Comparison of ENCODE assay signal across 19 mouse cellular contexts in genomic region chr11:54263405-54264031, GRCm38 (mm10). TPM values are rescaled to one million over a fixed set of nuclear protein-coding genes. Genes with fewer than 3 reads are reported as not detected.
DNase-seq lines count a peak whose midpoint lies in the region; ATAC-seq and TF ChIP-seq lines count a peak whose summit lies in the region.
"Had no signal": no experiment of that assay in that cellular context is flagged by ENCODE, and none has a peak within 500 bp of the region (broad histone marks: within the 10 kb centered on the region; RNA-seq: fewer than 3 reads in every experiment).

No protein-coding gene starts in this region.

- H3K4me1 ChIP-seq in heart, postnatal 0 days (ENCODE audit: control insufficient read depth, insufficient read depth), result no peaks in the 10 kb centered on the region
- H3K4me1 ChIP-seq in MEL (ENCODE audit: control insufficient read depth in 1 of 2, insufficient read depth in 2 of 2, low read length in 2 of 2), result peaks cover 14 to 32% of the 10 kb centered on the region in 2 experiments
- H3K4me1 ChIP-seq: limb, embryonic 12.5 days; neural tube, embryonic 15.5 days; stomach, embryonic 15.5 days had no signal

- H3K4me3 ChIP-seq in heart, postnatal 0 days (ENCODE audit: low read depth, low read length), result no peak overlapping the region
- H3K4me3 ChIP-seq in MEL (ENCODE audit: control insufficient read depth in 1 of 2, insufficient read depth in 1 of 2, low read depth in 2 of 2, low read length in 2 of 2), result no peak overlapping the region
- H3K4me3 ChIP-seq: limb, embryonic 12.5 days; neural tube, embryonic 15.5 days; stomach, embryonic 15.5 days had no signal

- H3K9me3 ChIP-seq in heart, postnatal 0 days (replicated peaks; ENCODE audit: control insufficient read depth, low read length), result no peaks in the 10 kb centered on the region
- H3K9me3 ChIP-seq in MEL (replicated peaks; ENCODE audit: insufficient read depth, low read length), result no peaks in the 10 kb centered on the region
- H3K9me3 ChIP-seq: limb, embryonic 12.5 days; neural tube, embryonic 15.5 days; stomach, embryonic 15.5 days had no signal

- no peak for ATAC-seq in heart, postnatal 0 days (ENCODE audit: insufficient read depth, low read depth)
- ATAC-seq in granulocyte monocyte progenitor cell, adult 5-6 weeks (replicated peaks; ENCODE audit: poor library complexity, severe bottlenecking), result peak; percentile 37

- WGBS in heart, postnatal 0 days, result 15% methylated on average over 1 of the region's 1 CpGs

- TF ChIP-seq POLR2A in MEL (IDR thresholded peaks at IDR 0.05; ENCODE audit: control insufficient read depth in 1 of 2, insufficient read depth in 1 of 2, low read depth in 1 of 2, low read length in 2 of 2, poor library complexity in 1 of 2), result no peak

- no peak overlapping the region for H3K4me2 ChIP-seq in heart, postnatal 0 days (ENCODE audit: low read depth, low read length)
- H3K4me2 ChIP-seq: limb, embryonic 12.5 days; neural tube, embryonic 15.5 days; stomach, embryonic 15.5 days had no signal

- no peaks in the 10 kb centered on the region for H3K27me3 ChIP-seq in heart, postnatal 0 days (ENCODE audit: control insufficient read depth, insufficient read depth, low read length)
- no peaks in the 10 kb centered on the region for H3K27me3 ChIP-seq in MEL (ENCODE audit: control insufficient read depth in 1 of 2, insufficient read depth in 2 of 2, low read length in 2 of 2)
- H3K27me3 ChIP-seq: limb, embryonic 12.5 days; neural tube, embryonic 15.5 days; stomach, embryonic 15.5 days had no signal

- H3K9ac ChIP-seq in heart, postnatal 0 days (replicated peaks; ENCODE audit: low read depth, low read length), result no peak overlapping the region
- H3K9ac ChIP-seq in MEL (ENCODE audit: control insufficient read depth, low read depth, low read length, poor library complexity, severe bottlenecking), result no peak overlapping the region
- H3K9ac ChIP-seq: limb, embryonic 12.5 days; neural tube, embryonic 15.5 days; stomach, embryonic 15.5 days had no signal

- H3K36me3 ChIP-seq in heart, postnatal 0 days (replicated peaks; ENCODE audit: control insufficient read depth, insufficient read depth, low read length), result no peaks in the 10 kb centered on the region
- H3K36me3 ChIP-seq in MEL (ENCODE audit: control insufficient read depth in 1 of 2, insufficient read depth in 2 of 2, low read length in 2 of 2), result peaks cover 0 to 25% of the 10 kb centered on the region in 2 experiments; a peak in 2 of 4 replicates
- H3K36me3 ChIP-seq: limb, embryonic 12.5 days; neural tube, embryonic 15.5 days; stomach, embryonic 15.5 days had no signal

- TF ChIP-seq CTCF in heart, postnatal 0 days (IDR thresholded peaks at IDR 0.05; ENCODE audit: low read depth), result peak; percentile 15; the same call in 1 of the 2 replicates
- TF ChIP-seq CTCF in MEL (IDR thresholded peaks at IDR 0.05 in 2 of 3, conservative IDR thresholded peaks at IDR 0.05 in 1 of 3; ENCODE audit: control insufficient read depth in 1 of 3, insufficient read depth in 1 of 3, low read depth in 2 of 3, low read length in 3 of 3, poor library complexity in 1 of 3, severe bottlenecking in 1 of 3), result peak in 2 of 3 experiments; percentile 56 to 79; a peak in 4 of 6 replicates

- TF ChIP-seq RAD21 in MEL (IDR thresholded peaks at IDR 0.05; ENCODE audit: low read depth, low read length), result no peak; the same call in none of the 2 replicates

- no peaks in the 10 kb centered on the region for H3K79me2 ChIP-seq in MEL (ENCODE audit: control insufficient read depth, insufficient read depth, low read length, poor library complexity)

- no peak for TF ChIP-seq EP300 in heart, postnatal 0 days (IDR thresholded peaks at IDR 0.05; ENCODE audit: low read depth)
- TF ChIP-seq EP300 in MEL (IDR thresholded peaks at IDR 0.05; ENCODE audit: low read depth in 1 of 2, low read length in 2 of 2), result peak; percentile 62 to 89

- DNase-seq in heart, postnatal 0 days (ENCODE audit: low spot score), result no peak
- no peak for DNase-seq in heart, postnatal 10 days
- peak; percentile 37 for DNase-seq in A20 (ENCODE audit: low read depth, low spot score)
- peak; percentile 71 for DNase-seq in MEL (ENCODE audit: low read depth, low spot score)
- no peak for DNase-seq in spleen, postnatal 4 days (ENCODE audit: low spot score in 2 of 2)
- DNase-seq in adrenal gland, postnatal 4 days (ENCODE audit: low spot score in 2 of 2), result no peak
- no peak for DNase-seq in heart, adult 8-10 months (ENCODE audit: low spot score)
- DNase-seq: gastrocnemius, postnatal 36 days; right cerebral cortex, postnatal 14 days had no signal

- intact Hi-C loops in heart, postnatal 10 days (cut with DNase I), result loop anchor here (5.0 kb wide), 2 partner anchors 274 to 516 kb away; no protein-coding TSS in a partner anchor

- no peak overlapping the region for H3K27ac ChIP-seq in heart, postnatal 0 days (ENCODE audit: low read depth)
- no peak overlapping the region for H3K27ac ChIP-seq in MEL (ENCODE audit: control insufficient read depth, low read depth, low read length)
- H3K27ac ChIP-seq: limb, embryonic 12.5 days; neural tube, embryonic 15.5 days; stomach, embryonic 15.5 days had no signal

TF ChIP-seq in MEL, 35 proteins besides CTCF, POLR2A, EP300 and RAD21:
- TF ChIP-seq HCFC1 (IDR thresholded peaks at IDR 0.05; ENCODE audit: low read depth, low read length) (no peak), ETS1 (IDR thresholded peaks at IDR 0.05; ENCODE audit: low read depth, low read length) (peak; percentile 54; the same call in 1 of the 2 replicates), ELF1 (IDR thresholded peaks at IDR 0.05; ENCODE audit: low read depth, low read length) (peak; percentile 69; the same call in 1 of the 2 replicates), ZKSCAN1 (IDR thresholded peaks at IDR 0.05; ENCODE audit: low read depth, low read length) (no peak), SMC3 (IDR thresholded peaks at IDR 0.05; ENCODE audit: low read depth, low read length) (peak; percentile 27; the same call in 1 of the 2 replicates), JUND (IDR thresholded peaks at IDR 0.05; ENCODE audit: low read depth, low read length) (no peak), GATA1 (IDR thresholded peaks at IDR 0.05; ENCODE audit: low read depth, low read length) (peak; percentile 86), RCOR1 (IDR thresholded peaks at IDR 0.05; ENCODE audit: low read depth, low read length) (peak; percentile 75), MAZ (IDR thresholded peaks at IDR 0.05; ENCODE audit: low read depth, low read length) (0 out of 2 replicates have a peak, but pooled peaks have one; percentile 23), TCF12 (IDR thresholded peaks at IDR 0.05; ENCODE audit: low read depth, low read length) (peak; percentile 33; the same call in 1 of the 2 replicates)

RNA-seq across cellular contexts. Expression of gene Il3, which starts 3.6 kb away (rescaled TPM):
- not detected in 2 replicates for total RNA-seq in heart, postnatal 0 days (2014; rRNA removed; ENCODE audit: low replicate concordance)
- not detected in 2 replicates for polyA plus RNA-seq in heart, postnatal 0 days (2015; fragmentation: Nextera tagmentation; extraction: Ambion mirVana)
- not detected for total RNA-seq in heart, postnatal 10 days (2021)
- not detected in 2 replicates for total RNA-seq in MEL (2012; rRNA removed)
- polyA plus RNA-seq in MEL (2012; ENCODE audit: insufficient read depth in 1 of 2, insufficient read length in 2 of 2, low read depth in 1 of 2, low replicate concordance in 2 of 2, missing spikeins in 1 of 2), result not detected
- not detected in 2 replicates for total RNA-seq in granulocyte monocyte progenitor cell, adult 5-6 weeks (2014; fragmentation: Nextera tagmentation)
- total RNA-seq in granulocyte monocyte progenitor cell, adult 5-6 weeks (2017), result not detected in 2 replicates
- total RNA-seq in adrenal gland, postnatal 4 days (2021), result not detected
- total RNA-seq in heart, adult 8-10 months (2022), result not detected
- total RNA-seq: gastrocnemius, postnatal 36 days; heart, postnatal 25 days; midbrain, postnatal 0 days had no signal
- polyA plus RNA-seq: embryonic facial prominence, embryonic 11.5 days; forebrain, embryonic 11.5 days; intestine, embryonic 14.5 days; limb, embryonic 12.5 days; lung, embryonic 16.5 days; midbrain, postnatal 0 days; neural tube, embryonic 15.5 days; stomach, embryonic 15.5 days had no signal

RNA-seq across cellular contexts. Expression of gene Csf2, which starts 14.1 kb away (rescaled TPM):
- not detected in 2 replicates for total RNA-seq in heart, postnatal 0 days (2014; rRNA removed; ENCODE audit: low replicate concordance)
- polyA plus RNA-seq in heart, postnatal 0 days (2015; fragmentation: Nextera tagmentation; extraction: Ambion mirVana), result not detected in 2 replicates
- total RNA-seq in heart, postnatal 10 days (2021), result not detected
- not detected in 2 replicates for total RNA-seq in MEL (2012; rRNA removed)
- polyA plus RNA-seq in MEL (2012; ENCODE audit: insufficient read depth in 1 of 2, insufficient read length in 2 of 2, low read depth in 1 of 2, low replicate concordance in 2 of 2, missing spikeins in 1 of 2), result under 1 TPM in 1 of 2 experiments, not detected in 1; 0.15 TPM
- total RNA-seq in granulocyte monocyte progenitor cell, adult 5-6 weeks (2014; fragmentation: Nextera tagmentation), result not detected in 2 replicates
- not detected in 2 replicates for total RNA-seq in granulocyte monocyte progenitor cell, adult 5-6 weeks (2017)
- not detected for total RNA-seq in adrenal gland, postnatal 4 days (2021)
- 1 to 10 TPM in 1 of 4 experiments, under 1 TPM in 1, not detected in 2; 0.56 to 1.4 TPM for total RNA-seq in heart, adult 8-10 months (2022)
- total RNA-seq: gastrocnemius, postnatal 36 days; heart, postnatal 25 days; midbrain, postnatal 0 days had no signal
- polyA plus RNA-seq: embryonic facial prominence, embryonic 11.5 days; forebrain, embryonic 11.5 days; limb, embryonic 12.5 days; midbrain, postnatal 0 days; neural tube, embryonic 15.5 days had no signal

RNA-seq across cellular contexts. Expression of gene Acsl6, which starts 40.1 kb away (rescaled TPM):
- total RNA-seq in heart, postnatal 0 days (2014; rRNA removed; ENCODE audit: low replicate concordance), result 0.04 and 0.97 TPM in 2 replicates
- 0.32 and 0.51 TPM in 2 replicates for polyA plus RNA-seq in heart, postnatal 0 days (2015; fragmentation: Nextera tagmentation; extraction: Ambion mirVana)
- under 1 TPM; 0.27 to 0.45 TPM for total RNA-seq in heart, postnatal 10 days (2021)
- 3.2 and 7.9 TPM in 2 replicates for total RNA-seq in MEL (2012; rRNA removed)
- polyA plus RNA-seq in MEL (2012; ENCODE audit: insufficient read depth in 1 of 2, insufficient read length in 2 of 2, low read depth in 1 of 2, low replicate concordance in 2 of 2, missing spikeins in 1 of 2), result 1 to 10 TPM in 1 of 2 experiments, not detected in 1; 2.8 TPM
- not detected in 2 replicates for total RNA-seq in granulocyte monocyte progenitor cell, adult 5-6 weeks (2014; fragmentation: Nextera tagmentation)
- total RNA-seq in granulocyte monocyte progenitor cell, adult 5-6 weeks (2017), result not detected in 2 replicates
- total RNA-seq in adrenal gland, postnatal 4 days (2021), result 1 to 10 TPM; 3.6 to 7.2 TPM
- total RNA-seq in heart, adult 8-10 months (2022), result 10 to 100 TPM; 10.1 to 17.7 (median 14.0) TPM

Comparison
In these comparisons a context has a peak if more than half of its experiments do, and no peak if none do; other contexts are left out.
1. DNase-seq: peak in A20 (single experiment) and MEL (single experiment); none in heart, postnatal 0 days (single experiment), heart, postnatal 10 days (0 of 2), spleen, postnatal 4 days (0 of 2), adrenal gland, postnatal 4 days (0 of 2) and heart, adult 8-10 months (single experiment).